Mouse (Mus musculus): ENCODE results near the gene Sf3b3. TPM values are rescaled to one million over a fixed set of nuclear protein-coding genes. Genes with fewer than 3 reads are reported as not detected.

The Sf3b3 gene
- polyA plus RNA-seq, 1 experiment from 2014 or later: 161 TPM

DNA sequence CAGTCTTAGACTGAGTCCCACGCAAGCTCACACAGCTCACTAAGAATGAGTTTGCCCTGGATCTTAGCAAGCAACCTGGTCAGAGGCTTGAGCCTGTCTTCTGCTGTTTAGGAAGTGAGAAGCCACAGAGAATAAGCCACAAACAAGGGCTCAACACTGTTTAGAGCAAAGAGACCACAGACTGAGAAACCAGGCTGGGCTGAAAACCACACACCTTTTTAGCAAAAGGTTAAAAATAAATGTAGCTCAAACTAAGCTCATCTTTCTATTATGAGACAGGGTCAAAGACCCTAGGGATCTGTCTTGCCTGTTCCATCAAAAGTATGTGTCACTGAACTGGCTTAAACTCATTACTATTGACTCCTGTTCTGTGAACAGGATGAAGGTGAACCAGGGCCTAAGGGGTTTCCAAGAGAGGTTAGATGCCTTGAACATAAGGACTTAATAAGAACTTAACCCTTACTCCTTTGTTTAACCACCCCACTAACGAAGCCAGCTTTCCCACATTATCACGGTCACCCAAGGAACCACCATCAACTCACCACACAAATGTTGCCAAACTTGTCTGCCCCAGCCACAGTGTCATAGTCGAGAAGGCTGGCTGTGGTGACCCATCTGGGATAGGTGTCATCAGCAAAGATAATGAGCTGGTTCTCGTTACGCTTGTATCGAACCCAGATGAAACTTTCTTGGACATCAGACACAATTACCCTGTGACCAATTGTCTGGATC is 33.3 kb downstream of the Sf3b3 start:
- ATAC-seq (ENCODE audit: low FRiP score) (no peak), DNase-seq (ENCODE audit: low spot score) (no peak)
- no peak overlapping the region for H3K4me3 ChIP-seq (ENCODE audit: low read depth, low read length)
- no peaks in the 10 kb centered on the region for H3K9me3 ChIP-seq (ENCODE audit: control insufficient read depth, low read length)
- H3K36me3 ChIP-seq (ENCODE audit: control insufficient read depth, insufficient read depth, low read length): peaks cover 44% of the 10 kb centered on the region
- no peak overlapping the region for H3K9ac ChIP-seq (ENCODE audit: low read depth, low read length)
- no peaks in the 10 kb centered on the region for H3K27me3 ChIP-seq (ENCODE audit: control insufficient read depth, insufficient read depth, low read length)
- no peak overlapping the region for H3K27ac ChIP-seq (ENCODE audit: low read depth, low read length)
- no peaks in the 10 kb centered on the region for H3K4me1 ChIP-seq (replicated peaks; ENCODE audit: control insufficient read depth, insufficient read depth, low read length)
- WGBS: 92% methylated on average over 7 of the region's 7 CpGs
- no peak overlapping the region for H3K4me2 ChIP-seq (replicated peaks; ENCODE audit: low read depth, low read length)

DNA sequence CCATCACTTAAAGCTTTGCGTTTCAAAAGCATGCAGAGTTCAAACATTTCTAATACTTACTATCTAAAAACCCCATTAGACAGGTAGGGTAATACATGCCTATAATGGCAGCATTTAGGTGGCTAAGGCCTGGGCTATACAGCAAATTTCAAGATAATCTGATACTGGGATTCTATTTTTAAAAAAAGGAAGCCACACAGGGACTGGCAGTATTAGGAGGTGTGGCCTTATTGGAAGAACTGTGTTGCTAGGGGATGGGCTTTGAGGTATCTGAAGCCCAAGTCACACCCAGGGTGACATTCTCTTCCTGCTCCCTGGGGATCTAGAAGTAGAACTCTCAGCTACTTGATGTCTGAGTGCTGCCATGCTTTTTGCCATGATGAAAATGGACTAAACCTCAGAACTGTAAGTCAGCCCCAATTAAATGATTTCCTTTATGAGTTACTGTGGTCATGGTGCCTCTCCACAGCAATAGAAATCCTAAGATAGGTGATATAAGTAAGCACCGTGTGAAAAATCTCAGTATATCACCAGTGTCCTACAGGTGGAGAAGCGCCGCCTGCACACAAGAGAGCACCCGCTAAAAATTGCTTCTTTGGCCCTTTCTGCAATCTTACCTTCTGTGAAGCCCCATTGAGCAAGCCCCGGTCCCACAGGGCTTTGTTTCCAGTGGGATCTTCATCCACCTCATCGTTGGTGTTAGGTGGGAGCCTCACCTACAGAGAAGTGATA is 34.1 kb downstream of the Sf3b3 start:
- 97% methylated on average over 7 of the region's 7 CpGs for WGBS
- Histone ChIP-seq H3K4me1 (replicated peaks; ENCODE audit: control insufficient read depth, insufficient read depth, low read length) (no peaks in the 10 kb centered on the region), H3K27me3 (ENCODE audit: control insufficient read depth, insufficient read depth, low read length) (no peaks in the 10 kb centered on the region), H3K9ac (ENCODE audit: low read depth, low read length) (no peak overlapping the region), H3K36me3 (ENCODE audit: control insufficient read depth, insufficient read depth, low read length) (peaks cover 40% of the 10 kb centered on the region), H3K4me2 (replicated peaks; ENCODE audit: low read depth, low read length) (no peak overlapping the region), H3K27ac (ENCODE audit: low read depth, low read length) (no peak overlapping the region), H3K4me3 (ENCODE audit: low read depth, low read length) (no peak overlapping the region), H3K9me3 (ENCODE audit: control insufficient read depth, low read length) (no peaks in the 10 kb centered on the region)
- no peak for ATAC-seq (ENCODE audit: low FRiP score)
- no peak for DNase-seq (ENCODE audit: low spot score)

DNA sequence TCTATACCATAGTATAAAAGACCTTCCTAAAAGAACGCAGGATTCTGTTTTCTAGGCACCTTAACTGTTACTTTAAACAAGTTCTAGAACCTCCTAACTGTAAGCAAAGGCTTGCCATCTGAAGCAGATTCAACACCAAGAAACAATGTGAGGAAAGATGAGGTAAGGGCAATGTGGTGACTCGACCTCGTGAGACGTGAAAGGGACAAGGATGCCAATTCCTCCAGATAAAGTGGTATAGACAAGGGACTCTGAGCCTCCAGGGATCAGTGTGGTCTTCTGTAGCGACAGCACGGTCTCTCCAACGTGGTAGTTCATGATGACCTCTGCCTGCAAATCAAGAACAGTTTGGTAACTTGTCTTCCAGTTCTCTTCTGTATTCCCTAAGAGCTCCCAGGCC is 34.8 kb downstream of the Sf3b3 start:
- Histone ChIP-seq H3K9ac (ENCODE audit: low read depth, low read length) (no peak overlapping the region), H3K36me3 (ENCODE audit: control insufficient read depth, insufficient read depth, low read length) (peaks cover 36% of the 10 kb centered on the region), H3K9me3 (ENCODE audit: control insufficient read depth, low read length) (no peaks in the 10 kb centered on the region), H3K4me2 (replicated peaks; ENCODE audit: low read depth, low read length) (no peak overlapping the region), H3K4me1 (replicated peaks; ENCODE audit: control insufficient read depth, insufficient read depth, low read length) (no peaks in the 10 kb centered on the region), H3K27ac (ENCODE audit: low read depth, low read length) (no peak overlapping the region), H3K4me3 (ENCODE audit: low read depth, low read length) (no peak overlapping the region), H3K27me3 (ENCODE audit: control insufficient read depth, insufficient read depth, low read length) (no peaks in the 10 kb centered on the region)
- DNase-seq (ENCODE audit: low spot score) (no peak), ATAC-seq (ENCODE audit: low FRiP score) (no peak)
- 97% methylated on average over 7 of the region's 7 CpGs for WGBS

DNA sequence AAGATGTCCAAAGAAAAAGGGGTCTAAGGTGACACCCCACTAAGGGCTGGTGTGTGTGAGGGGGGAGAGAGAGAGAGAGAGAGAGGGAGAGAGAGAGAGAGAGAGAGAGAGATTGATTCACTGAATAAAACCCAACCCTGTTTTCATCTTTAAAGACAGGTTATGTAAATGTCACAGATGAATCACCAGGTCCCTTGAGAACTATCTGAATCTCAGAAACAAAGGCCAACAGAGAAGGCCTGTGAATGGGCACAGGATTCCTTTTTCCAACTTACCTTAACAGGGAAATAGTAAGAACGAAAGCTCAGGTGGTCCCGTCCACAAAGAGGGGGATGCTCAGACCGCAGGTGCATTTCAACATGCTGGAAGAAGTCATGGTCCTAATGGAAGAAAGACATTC is 35.5 kb downstream of the Sf3b3 start:
- Histone ChIP-seq H3K4me1 (replicated peaks; ENCODE audit: control insufficient read depth, insufficient read depth, low read length) (no peaks in the 10 kb centered on the region), H3K27me3 (ENCODE audit: control insufficient read depth, insufficient read depth, low read length) (no peaks in the 10 kb centered on the region), H3K9ac (ENCODE audit: low read depth, low read length) (no peak overlapping the region), H3K27ac (ENCODE audit: low read depth, low read length) (no peak overlapping the region), H3K36me3 (ENCODE audit: control insufficient read depth, insufficient read depth, low read length) (peaks cover 34% of the 10 kb centered on the region), H3K4me2 (replicated peaks; ENCODE audit: low read depth, low read length) (no peak overlapping the region), H3K9me3 (ENCODE audit: control insufficient read depth, low read length) (no peaks in the 10 kb centered on the region), H3K4me3 (ENCODE audit: low read depth, low read length) (no peak overlapping the region)
- WGBS: 96% methylated on average over 3 of the region's 3 CpGs
- no peak for DNase-seq (ENCODE audit: low spot score)
- ATAC-seq (ENCODE audit: low FRiP score): no peak

DNA sequence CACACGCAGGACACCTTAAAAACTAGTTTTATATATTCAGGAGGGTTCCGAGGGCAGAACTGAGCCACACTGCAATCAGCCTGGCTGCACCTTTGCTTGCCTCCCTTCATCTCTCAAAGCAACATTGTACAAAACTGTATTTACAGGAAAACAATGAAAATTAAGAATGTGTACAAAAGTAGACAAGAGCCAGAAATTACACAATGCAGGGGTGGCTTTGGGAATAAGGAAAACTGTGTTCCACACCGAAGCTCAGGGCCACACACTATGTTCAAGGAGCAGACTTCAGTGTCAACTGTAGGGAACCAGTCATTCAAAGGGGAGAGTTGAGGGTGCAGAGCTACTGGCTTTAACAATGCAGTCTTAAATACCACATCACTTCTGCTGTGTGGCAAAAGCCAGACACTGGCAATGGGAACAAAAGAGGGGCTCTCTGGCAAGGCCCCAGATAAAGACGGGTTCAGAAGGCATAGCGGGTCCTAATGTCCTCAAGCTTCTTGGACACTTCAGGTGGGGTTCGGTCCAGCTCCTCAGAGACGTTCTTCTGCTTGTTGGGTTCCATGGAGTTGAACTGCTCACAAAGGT is 36.0 kb downstream of the Sf3b3 start:
- H3K4me2 ChIP-seq (replicated peaks; ENCODE audit: low read depth, low read length): no peak overlapping the region
- 90% methylated on average over 7 of the region's 7 CpGs for WGBS
- H3K9me3 ChIP-seq (ENCODE audit: control insufficient read depth, low read length): no peaks in the 10 kb centered on the region
- ATAC-seq (ENCODE audit: low FRiP score): no peak
- peaks cover 29% of the 10 kb centered on the region for H3K36me3 ChIP-seq (ENCODE audit: control insufficient read depth, insufficient read depth, low read length)
- H3K27me3 ChIP-seq (ENCODE audit: control insufficient read depth, insufficient read depth, low read length): no peaks in the 10 kb centered on the region
- no peak overlapping the region for H3K27ac ChIP-seq (ENCODE audit: low read depth, low read length)
- no peaks in the 10 kb centered on the region for H3K4me1 ChIP-seq (replicated peaks; ENCODE audit: control insufficient read depth, insufficient read depth, low read length)
- H3K4me3 ChIP-seq (ENCODE audit: low read depth, low read length): no peak overlapping the region
- DNase-seq (ENCODE audit: low spot score): no peak
- H3K9ac ChIP-seq (ENCODE audit: low read depth, low read length): no peak overlapping the region

DNA sequence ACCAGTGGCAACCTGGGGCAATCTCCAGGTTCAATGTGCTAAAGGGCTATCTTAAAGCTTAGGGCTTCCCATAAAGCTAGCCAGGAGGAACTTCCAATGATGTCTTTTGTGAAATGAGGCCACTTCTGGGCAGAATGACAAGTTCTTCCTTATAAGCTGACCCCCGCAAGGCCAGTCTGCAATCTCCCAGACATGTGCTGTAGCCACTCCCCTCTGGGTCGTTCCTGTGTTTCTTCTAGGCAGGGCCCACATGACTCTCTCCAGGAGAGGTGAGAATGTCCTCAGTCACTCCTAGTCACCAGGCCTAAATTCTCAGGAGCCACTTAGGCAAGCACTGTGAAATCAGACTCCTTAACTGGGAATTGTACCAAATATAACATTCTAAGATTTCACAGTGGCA is 36.8 kb downstream of the Sf3b3 start:
- DNase-seq (ENCODE audit: low spot score): no peak
- H3K4me1 ChIP-seq (replicated peaks; ENCODE audit: control insufficient read depth, insufficient read depth, low read length): no peaks in the 10 kb centered on the region
- H3K27me3 ChIP-seq (ENCODE audit: control insufficient read depth, insufficient read depth, low read length): no peaks in the 10 kb centered on the region
- H3K9me3 ChIP-seq (ENCODE audit: control insufficient read depth, low read length): no peaks in the 10 kb centered on the region
- H3K4me3 ChIP-seq (ENCODE audit: low read depth, low read length): no peak overlapping the region
- ATAC-seq (ENCODE audit: low FRiP score): no peak
- H3K4me2 ChIP-seq (replicated peaks; ENCODE audit: low read depth, low read length): no peak overlapping the region
- no peak overlapping the region for H3K27ac ChIP-seq (ENCODE audit: low read depth, low read length)
- 75% methylated on average over 2 of the region's 2 CpGs for WGBS
- H3K9ac ChIP-seq (ENCODE audit: low read depth, low read length): no peak overlapping the region
- peaks cover 25% of the 10 kb centered on the region for H3K36me3 ChIP-seq (ENCODE audit: control insufficient read depth, insufficient read depth, low read length)

DNA sequence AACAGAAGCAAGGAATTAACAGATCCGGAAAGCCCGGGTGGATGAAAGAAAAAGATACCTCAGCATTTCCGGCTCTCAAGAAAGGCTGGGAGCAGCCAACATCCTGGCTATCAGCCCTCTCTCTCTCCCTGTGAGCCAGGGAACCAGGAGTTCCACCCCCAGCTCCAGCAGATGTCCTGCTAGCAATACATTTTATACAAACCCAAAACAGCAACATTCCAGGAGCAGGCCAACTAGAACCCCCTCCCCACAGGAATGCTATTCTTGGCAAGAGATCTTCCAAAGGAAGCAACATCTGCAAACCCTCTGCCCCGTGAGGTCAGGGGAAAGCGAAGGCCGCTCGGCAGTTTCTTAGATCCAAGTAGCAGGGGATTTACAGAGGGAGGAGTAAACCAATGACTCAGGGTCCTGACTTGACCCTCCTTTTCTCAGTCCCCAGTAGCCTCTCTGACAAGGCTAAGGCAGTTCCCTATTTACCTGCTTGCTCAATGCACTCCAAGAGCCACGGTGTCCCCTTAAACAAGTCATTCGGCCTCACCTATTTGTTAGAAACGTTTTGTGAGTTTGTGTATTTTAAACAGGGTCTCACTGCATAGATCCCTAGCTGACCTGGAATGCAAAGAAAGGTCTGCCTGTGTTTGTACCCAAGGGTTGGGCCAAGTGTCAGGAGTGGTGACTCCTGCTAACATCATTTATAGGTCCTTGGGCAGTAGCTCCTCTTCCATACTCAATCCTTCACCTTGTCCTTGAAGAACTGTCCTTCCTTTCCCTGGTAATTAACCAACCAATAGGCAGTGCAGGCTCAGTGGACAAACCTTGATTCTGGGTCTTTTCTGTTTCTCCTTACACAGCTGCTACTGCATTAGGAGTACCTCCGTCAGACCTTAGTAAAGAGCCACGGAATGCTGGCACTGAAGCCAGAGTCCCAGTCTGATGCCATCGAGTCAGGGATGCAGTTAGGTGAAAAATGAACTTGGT is 37.8 kb downstream of the Sf3b3 start:
- DNase-seq (ENCODE audit: low spot score) (no peak), ATAC-seq (ENCODE audit: low FRiP score) (no peak)
- H3K9ac ChIP-seq (ENCODE audit: low read depth, low read length): no peak overlapping the region
- peaks cover 21% of the 10 kb centered on the region for H3K36me3 ChIP-seq (ENCODE audit: control insufficient read depth, insufficient read depth, low read length)
- H3K27me3 ChIP-seq (ENCODE audit: control insufficient read depth, insufficient read depth, low read length): no peaks in the 10 kb centered on the region
- no peak overlapping the region for H3K4me2 ChIP-seq (replicated peaks; ENCODE audit: low read depth, low read length)
- H3K27ac ChIP-seq (ENCODE audit: low read depth, low read length): no peak overlapping the region
- H3K4me3 ChIP-seq (ENCODE audit: low read depth, low read length): no peak overlapping the region
- WGBS: 63% methylated on average over 13 of the region's 13 CpGs
- H3K4me1 ChIP-seq (replicated peaks; ENCODE audit: control insufficient read depth, insufficient read depth, low read length): no peaks in the 10 kb centered on the region
- no peaks in the 10 kb centered on the region for H3K9me3 ChIP-seq (ENCODE audit: control insufficient read depth, low read length)

DNA sequence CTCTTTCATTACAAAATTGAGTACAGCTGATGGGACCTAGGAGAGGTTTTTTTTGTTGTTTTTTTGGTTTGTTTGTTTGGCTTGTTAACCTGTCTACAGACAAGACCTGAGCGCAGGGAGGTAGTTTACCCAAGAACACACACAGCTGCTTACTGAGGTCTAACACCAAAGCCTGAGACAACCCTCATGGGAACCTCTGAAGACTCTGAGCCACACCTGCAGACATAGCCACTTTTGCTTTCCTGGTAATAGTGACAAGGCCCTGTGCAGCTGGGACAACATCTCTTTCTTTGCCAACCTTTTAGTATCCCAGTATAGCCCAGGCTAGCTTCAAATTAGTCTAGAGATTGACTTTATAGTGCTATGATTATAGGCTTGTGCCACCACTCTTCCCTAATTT is 40.4 kb downstream of the Sf3b3 start:
- ATAC-seq (ENCODE audit: low FRiP score) (no peak), DNase-seq (ENCODE audit: low spot score) (no peak)
- Histone ChIP-seq H3K27ac (ENCODE audit: low read depth, low read length) (no peak overlapping the region), H3K4me1 (replicated peaks; ENCODE audit: control insufficient read depth, insufficient read depth, low read length) (no peaks in the 10 kb centered on the region), H3K4me3 (ENCODE audit: low read depth, low read length) (no peak overlapping the region), H3K27me3 (ENCODE audit: control insufficient read depth, insufficient read depth, low read length) (no peaks in the 10 kb centered on the region), H3K36me3 (ENCODE audit: control insufficient read depth, insufficient read depth, low read length) (0 out of 2 replicates have a peak, but pooled peaks cover 5% of the 10 kb centered on the region), H3K4me2 (replicated peaks; ENCODE audit: low read depth, low read length) (no peak overlapping the region), H3K9ac (ENCODE audit: low read depth, low read length) (no peak overlapping the region), H3K9me3 (ENCODE audit: control insufficient read depth, low read length) (no peaks in the 10 kb centered on the region)
- 86% methylated on average over 1 of the region's 1 CpGs for WGBS
